Comparison of ENCODE assay signal across 20 mouse cellular contexts in the genomic region with DNA sequence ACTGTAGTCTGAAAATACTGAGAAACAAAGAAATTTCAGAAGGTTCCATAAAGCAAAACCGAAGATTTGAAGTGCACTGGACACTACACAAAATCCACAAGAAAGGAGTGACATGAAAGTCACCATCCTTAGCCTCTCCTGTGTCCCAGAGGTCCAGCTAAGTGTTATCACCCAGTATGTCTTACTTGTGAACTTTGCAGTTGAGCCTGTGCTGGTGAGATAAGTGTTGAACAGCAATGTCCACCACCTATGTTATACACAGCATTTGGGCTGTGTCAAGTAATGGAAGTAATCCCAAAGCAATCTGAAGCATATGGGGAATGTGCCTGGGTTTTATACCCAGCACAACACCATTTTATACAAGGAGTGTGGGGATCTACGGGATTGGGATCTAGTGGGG.
DNase-seq lines count a peak whose midpoint lies in the region; ATAC-seq and TF ChIP-seq lines count a peak whose summit lies in the region.
"Had no signal": no experiment of that assay in that cellular context is flagged by ENCODE, and none has a peak within 500 bp of the region (broad histone marks: within the 10 kb centered on the region; RNA-seq: fewer than 3 reads in every experiment).

No protein-coding gene starts in this region.

- peak; percentile 44 for DNase-seq in c-Kit-positive CD71-positive TER-119-positive erythroid progenitor cells, embryonic 14.5 days (ENCODE audit: low spot score)
- DNase-seq in liver, embryonic 13.5 days, result peak; percentile 17
- no peak for DNase-seq in liver, postnatal 0 days
- DNase-seq in spleen, adult 12 weeks (ENCODE audit: low spot score), result no peak
- DNase-seq in thymus, postnatal 14 days, result no peak
- DNase-seq: adrenal gland, postnatal 10 days; B cell, adult 2 months; cerebellum, adult 2 months; cerebellum, postnatal 10 days; gastrocnemius, postnatal 14 days; heart, postnatal 36 days had no signal

- H3K9me3 ChIP-seq in erythroblast, embryonic 14.5 days (ENCODE audit: control insufficient read depth, low read length), result no peaks in the 10 kb centered on the region
- H3K9me3 ChIP-seq in liver, embryonic 13.5 days (replicated peaks), result no peaks in the 10 kb centered on the region
- H3K9me3 ChIP-seq in liver, postnatal 0 days (ENCODE audit: low read length), result no peaks in the 10 kb centered on the region
- H3K9me3 ChIP-seq: embryonic facial prominence, embryonic 10.5 days; forebrain, embryonic 12.5 days; heart, embryonic 13.5 days; hindbrain, embryonic 15.5 days had no signal

- TF ChIP-seq CTCF in liver, postnatal 0 days (IDR thresholded peaks at IDR 0.05; ENCODE audit: low read depth), result no peak

- no peak for ATAC-seq in erythroblast, adult 5-6 weeks (replicated peaks; ENCODE audit: low FRiP score, poor library complexity, severe bottlenecking)
- ATAC-seq in liver, embryonic 13.5 days (ENCODE audit: low read depth), result peak; percentile 84
- ATAC-seq in liver, postnatal 0 days, result peak; percentile 71
- ATAC-seq: CD4-positive, CD25-positive, alpha-beta regulatory T cell, adult 4 months; forebrain, embryonic 16.5 days had no signal

- peak overlapping the region; percentile 42 for H3K4me2 ChIP-seq in liver, embryonic 13.5 days
- no peak overlapping the region for H3K4me2 ChIP-seq in liver, postnatal 0 days (ENCODE audit: low read depth, low read length)
- H3K4me2 ChIP-seq: forebrain, embryonic 12.5 days; heart, embryonic 13.5 days; hindbrain, embryonic 15.5 days had no signal

- peak overlapping the region; percentile 96 for H3K27ac ChIP-seq in liver, embryonic 13.5 days
- peak overlapping the region; percentile 66 for H3K27ac ChIP-seq in liver, postnatal 0 days (ENCODE audit: low read depth)
- H3K27ac ChIP-seq: embryonic facial prominence, embryonic 10.5 days; forebrain, embryonic 12.5 days; heart, embryonic 13.5 days; hindbrain, embryonic 15.5 days had no signal

- TF ChIP-seq EP300 in liver, postnatal 0 days (IDR thresholded peaks at IDR 0.05; ENCODE audit: low read depth), result peak; percentile 59

- peaks cover 59% of the 10 kb centered on the region for H3K4me1 ChIP-seq in erythroblast, embryonic 14.5 days (ENCODE audit: control insufficient read depth)
- peaks cover 19% of the 10 kb centered on the region for H3K4me1 ChIP-seq in liver, embryonic 13.5 days (replicated peaks)
- H3K4me1 ChIP-seq in liver, postnatal 0 days (ENCODE audit: insufficient read depth), result no peaks in the 10 kb centered on the region
- H3K4me1 ChIP-seq: forebrain, embryonic 12.5 days; heart, embryonic 13.5 days; hindbrain, embryonic 15.5 days had no signal

- H3K36me3 ChIP-seq in erythroblast, embryonic 14.5 days (ENCODE audit: control insufficient read depth), result no peaks in the 10 kb centered on the region
- H3K36me3 ChIP-seq in liver, embryonic 13.5 days, result no peaks in the 10 kb centered on the region
- no peaks in the 10 kb centered on the region for H3K36me3 ChIP-seq in liver, postnatal 0 days (replicated peaks; ENCODE audit: insufficient read depth, low read length)
- H3K36me3 ChIP-seq: embryonic facial prominence, embryonic 10.5 days; forebrain, embryonic 12.5 days; G1E; heart, embryonic 13.5 days had no signal

- 30% methylated on average over 2 of the region's 2 CpGs for WGBS in liver, embryonic 13.5 days (ENCODE audit: insufficient replicate concordance)
- WGBS in liver, postnatal 0 days (ENCODE audit: insufficient replicate concordance), result 60% methylated on average over 2 of the region's 2 CpGs

- peak overlapping the region; percentile 50 for H3K4me3 ChIP-seq in erythroblast, embryonic 14.5 days (replicated peaks)
- peak overlapping the region; percentile 21; the same call in 1 of the 2 replicates for H3K4me3 ChIP-seq in liver, embryonic 13.5 days (replicated peaks)
- H3K4me3 ChIP-seq in liver, postnatal 0 days (ENCODE audit: low read depth, low read length), result no peak overlapping the region
- H3K4me3 ChIP-seq: embryonic facial prominence, embryonic 10.5 days; forebrain, embryonic 12.5 days; heart, embryonic 13.5 days; hindbrain, embryonic 15.5 days had no signal

- H3K27me3 ChIP-seq in erythroblast, embryonic 14.5 days (ENCODE audit: control insufficient read depth), result no peaks in the 10 kb centered on the region
- no peaks in the 10 kb centered on the region for H3K27me3 ChIP-seq in liver, embryonic 13.5 days
- H3K27me3 ChIP-seq in liver, postnatal 0 days (ENCODE audit: insufficient read depth, low read length), result no peaks in the 10 kb centered on the region
- H3K27me3 ChIP-seq: forebrain, embryonic 12.5 days; heart, embryonic 13.5 days; hindbrain, embryonic 15.5 days had no signal

- peak overlapping the region; percentile 63 for H3K9ac ChIP-seq in liver, embryonic 13.5 days
- H3K9ac ChIP-seq in liver, postnatal 0 days (replicated peaks), result no peak overlapping the region
- H3K9ac ChIP-seq: forebrain, embryonic 12.5 days; heart, embryonic 13.5 days; hindbrain, embryonic 15.5 days had no signal

Comparison
In these comparisons a context has a peak if more than half of its experiments do, and no peak if none do; other contexts are left out.
1. DNase-seq: peak in c-Kit-positive CD71-positive TER-119-positive erythroid progenitor cells, embryonic 14.5 days (single experiment) and liver, embryonic 13.5 days (single experiment); none in liver, postnatal 0 days (single experiment), spleen, adult 12 weeks (single experiment) and thymus, postnatal 14 days (single experiment).